Mouse (Mus musculus) liver, embryonic 14.5 days (tissue): ENCODE results near the gene Kat7. TPM values are rescaled to one million over a fixed set of nuclear protein-coding genes. Genes with fewer than 3 reads are reported as not detected.

Experiments
- ATAC-seq: fragments of 200-750 bp; cut with Nextera tagmentation; 2 replicates; pipeline ENCODE4 v1.8.0; 2017; ENCODE audit warnings: moderate number of reproducible peaks, mild to moderate bottlenecking, moderate library complexity; ENCODE audit not compliant: insufficient read depth
- DNase-seq, 3 experiments: peaks; one replicate each; pipeline ENCODE4 v3.0.0-alpha.2; 2012 to 2013; ENCODE audit warnings: low read depth in 3 of 3, low spot score in 3 of 3
- H3K27ac ChIP-seq: fragments of 300-500 bp; sonication (generic); 2 replicates; pipeline ENCODE4 v1.5.1; 2014; ENCODE audit warnings: moderate library complexity, mild to moderate bottlenecking, control low read depth, inconsistent platforms
- H3K27me3 ChIP-seq: fragments of 300-500 bp; sonication (generic); 2 replicates; pipeline ENCODE4 v1.6.1; 2014; ENCODE audit warnings: mild to moderate bottlenecking, low read length, moderate library complexity; ENCODE audit not compliant: control insufficient read depth, insufficient read depth
- H3K36me3 ChIP-seq: fragments of 300-500 bp; sonication (generic); replicated peaks from 2 replicates; pipeline ENCODE4 v1.6.1; 2014; ENCODE audit warnings: low read depth; ENCODE audit not compliant: control insufficient read depth, insufficient read depth
- H3K4me1 ChIP-seq, 2 experiments: fragments of 200-500 bp in 1 of 2; fragments of 300-500 bp in 1 of 2; sonication (generic) in 1 of 2; replicated peaks; 2 replicates each; pipeline ENCODE4 v1.6.1; 2012 to 2014; ENCODE audit warnings: antibody characterized with exemption in 1 of 2, inconsistent platforms in 1 of 2, low read length in 1 of 2; ENCODE audit not compliant: control insufficient read depth in 2 of 2, insufficient read depth in 2 of 2
- H3K4me2 ChIP-seq: fragments of 300-500 bp; sonication (generic); 2 replicates; pipeline ENCODE4 v1.6.1; 2014; ENCODE audit warnings: low read depth, mild to moderate bottlenecking, control low read depth, moderate library complexity
- H3K4me3 ChIP-seq, 2 experiments: fragments of 200-500 bp in 1 of 2; fragments of 300-500 bp in 1 of 2; sonication (generic) in 1 of 2; 2 replicates each; pipeline ENCODE4 v1.5.1; 2012 to 2014; ENCODE audit warnings: low read depth in 2 of 2, low read length in 2 of 2, mild to moderate bottlenecking in 2 of 2, control low read depth in 1 of 2, inconsistent platforms in 1 of 2, moderate library complexity in 1 of 2; ENCODE audit not compliant: insufficient read depth in 1 of 2
- H3K9ac ChIP-seq: fragments of 300-500 bp; sonication (generic); replicated peaks from 2 replicates; pipeline ENCODE4 v1.6.1; 2014; ENCODE audit warnings: mild to moderate bottlenecking, control low read depth, moderate library complexity
- H3K9me3 ChIP-seq: fragments of 300-500 bp; sonication (generic); 2 replicates; pipeline ENCODE4 v1.6.1; 2016; ENCODE audit warnings: low read length, mixed read lengths; ENCODE audit not compliant: control insufficient read depth
- CTCF ChIP-seq: IDR thresholded peaks from 2 replicates; pipeline ENCODE4 v1.5.1; 2016; ENCODE audit warnings: antibody characterized with exemption, low read depth, control low read depth
- EP300 ChIP-seq: IDR thresholded peaks from 2 replicates; pipeline ENCODE4 v1.6.1; 2016; ENCODE audit warnings: antibody characterized with exemption, low read depth
- WGBS: fragments of 180-500 bp; shearing (Covaris S2); extraction: QIAGEN DNeasy Blood & Tissue Kit; methylation state at CpG from one replicate; pipeline ENCODE4 v1.1.7; 2014; ENCODE audit not compliant: insufficient replicate concordance; 5-methylcytosine and 5-hydroxymethylcytosine counted together
- polyA plus RNA-seq, 2 experiments: library from polyadenylated mRNA; depleted of rRNA in 1 of 2; stranded (reverse) in 1 of 2; unstranded in 1 of 2; fragments of >200 nt; fragmentation: Nextera tagmentation in 1 of 2; extraction: Ambion mirVana in 1 of 2; gene quantifications; 2 replicates each; pipeline versions ENCODE4 v1.2.1 to v1.2.3; 2012 to 2014

The Kat7 gene
- polyA plus RNA-seq, 2 experiments, result 19.4 to 23.6 TPM

- no peaks in the 10 kb centered on the region for H3K9me3 ChIP-seq
- DNase-seq (no peak), ATAC-seq (no peak)
- TF ChIP-seq CTCF (no peak), EP300 (no peak)
- H3K27me3 ChIP-seq, result no peaks in the 10 kb centered on the region
- H3K4me3 ChIP-seq, result peak overlapping the region; percentile 14 to 42; a peak in 3 of 4 replicates
- peak overlapping the region; percentile 77 for H3K9ac ChIP-seq
- WGBS, result 63% methylated on average over 12 of the region's 12 CpGs
- H3K4me2 ChIP-seq, result peak overlapping the region; percentile 57
- H3K27ac ChIP-seq, result peak overlapping the region; percentile 99
- peaks cover 85% of the 10 kb centered on the region for H3K36me3 ChIP-seq
- peaks cover 47 to 58% of the 10 kb centered on the region in 2 experiments for H3K4me1 ChIP-seq
Measured at GRCm38 (mm10) chr11:95354945-95355660, 45.1 kb upstream of the Kat7 start.

DNA sequence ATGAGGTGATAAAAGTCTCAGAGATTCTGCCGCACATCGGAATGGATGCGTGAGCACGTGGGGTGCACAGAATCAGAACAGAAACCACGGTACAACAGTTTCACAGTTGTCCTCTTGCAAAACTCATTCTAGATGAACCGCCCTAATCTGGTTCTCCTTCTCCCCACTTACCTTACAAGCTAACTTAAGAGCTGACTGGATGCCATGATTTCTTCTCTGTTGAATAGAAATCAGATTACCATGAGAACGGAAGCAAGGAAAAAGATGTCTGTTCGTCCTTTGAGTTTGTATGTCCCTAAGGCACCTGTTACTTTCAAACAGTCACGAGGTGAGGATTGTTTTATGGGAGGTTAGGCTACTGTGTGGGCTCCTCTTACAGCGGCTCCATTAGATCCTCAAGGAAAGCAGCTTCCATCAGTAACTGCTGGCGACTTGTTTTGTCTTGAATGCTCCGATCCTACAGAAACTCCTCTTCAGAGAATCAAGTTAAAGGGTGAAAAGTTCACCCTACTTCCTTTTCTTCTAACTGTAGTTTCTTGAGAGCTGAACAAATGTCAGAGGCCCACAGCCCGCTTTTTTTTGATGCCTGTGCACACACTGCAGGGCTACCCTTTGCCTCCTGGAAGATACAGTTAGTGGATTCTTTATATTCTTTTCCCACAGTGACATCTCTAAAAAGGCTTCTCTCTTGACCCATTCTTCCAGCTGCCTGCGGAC is 44.3 kb upstream of the Kat7 start:
- peak overlapping the region; percentile 99 for H3K27ac ChIP-seq
- H3K27me3 ChIP-seq, result no peaks in the 10 kb centered on the region
- peak overlapping the region in 1 of 2 experiments; percentile 5; a peak in 1 of 4 replicates for H3K4me3 ChIP-seq
- H3K4me1 ChIP-seq, result peaks cover 47 to 59% of the 10 kb centered on the region in 2 experiments
- no peaks in the 10 kb centered on the region for H3K9me3 ChIP-seq
- peak overlapping the region; percentile 57 for H3K4me2 ChIP-seq
- peaks cover 85% of the 10 kb centered on the region for H3K36me3 ChIP-seq
- peak overlapping the region; percentile 77; the same call in 1 of the 2 replicates for H3K9ac ChIP-seq
- DNase-seq (no peak), ATAC-seq (no peak)
- TF ChIP-seq EP300 (no peak), CTCF (no peak)
- 72% methylated on average over 14 of the region's 14 CpGs for WGBS

DNA sequence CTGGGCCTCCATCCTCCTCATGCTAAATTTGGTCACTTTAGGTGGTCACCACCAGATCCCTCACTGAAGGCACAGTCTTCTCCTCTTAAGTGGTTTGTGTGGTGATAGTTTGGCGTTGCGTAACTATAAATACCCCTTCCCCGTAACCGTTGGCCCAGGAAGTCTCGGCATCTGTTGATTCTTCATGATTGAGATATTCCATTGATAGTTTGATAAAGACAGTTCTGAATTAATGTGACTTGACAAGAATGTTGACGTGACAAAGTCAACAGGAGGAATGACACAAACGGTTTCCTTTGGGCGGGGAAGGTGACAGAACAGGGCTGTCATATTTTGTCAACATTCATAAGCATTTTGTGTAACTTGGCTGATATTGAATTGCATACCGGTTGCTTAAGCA is 43.2 kb upstream of the Kat7 start:
- no peak for TF ChIP-seq EP300
- TF ChIP-seq CTCF, result no peak
- DNase-seq, result no peak
- Histone ChIP-seq H3K36me3 (peaks cover 87% of the 10 kb centered on the region), H3K27me3 (no peaks in the 10 kb centered on the region), H3K4me1 (peaks cover 47 to 58% of the 10 kb centered on the region in 2 experiments), H3K4me2 (peak overlapping the region; percentile 14; the same call in 1 of the 2 replicates), H3K4me3 (no peak overlapping the region), H3K9ac (no peak overlapping the region; the same call in 1 of the 2 replicates), H3K27ac (peak overlapping the region; percentile 99), H3K9me3 (no peaks in the 10 kb centered on the region)
- no peak for ATAC-seq
- WGBS, result 46% methylated on average over 9 of the region's 9 CpGs

DNA sequence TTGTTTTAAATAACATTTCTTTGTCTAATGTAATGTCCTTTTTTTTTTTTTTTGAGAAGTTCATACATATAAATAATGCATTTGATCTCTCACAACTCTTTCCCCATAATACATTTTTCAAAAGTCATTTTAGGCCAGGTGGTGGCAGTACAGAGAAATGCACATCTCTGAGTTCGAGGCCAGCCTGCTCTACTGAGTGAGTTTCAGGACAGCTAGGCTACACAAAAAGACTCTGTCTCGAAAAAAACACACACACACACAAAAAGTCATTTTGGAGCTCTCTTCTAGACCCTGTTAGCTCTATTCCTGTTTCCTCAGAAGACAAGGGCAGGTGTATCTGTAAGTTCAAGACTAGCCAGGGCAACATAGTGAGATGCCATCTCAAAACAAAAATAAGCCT is 42.6 kb upstream of the Kat7 start:
- no peaks in the 10 kb centered on the region for H3K9me3 ChIP-seq
- ATAC-seq (no peak), DNase-seq (no peak)
- no peaks in the 10 kb centered on the region for H3K27me3 ChIP-seq
- 74% methylated on average over 2 of the region's 2 CpGs for WGBS
- H3K4me1 ChIP-seq, result peaks cover 41 to 52% of the 10 kb centered on the region in 2 experiments
- TF ChIP-seq CTCF (0 out of 2 replicates have a peak, but pooled peaks have one; percentile 7), EP300 (no peak)
- no peak overlapping the region; the same call in 1 of the 2 replicates for H3K9ac ChIP-seq
- H3K4me2 ChIP-seq, result peak overlapping the region; percentile 14; the same call in 1 of the 2 replicates
- H3K4me3 ChIP-seq, result no peak overlapping the region
- H3K36me3 ChIP-seq, result peaks cover 87% of the 10 kb centered on the region
- H3K27ac ChIP-seq, result peak overlapping the region; percentile 99

DNA sequence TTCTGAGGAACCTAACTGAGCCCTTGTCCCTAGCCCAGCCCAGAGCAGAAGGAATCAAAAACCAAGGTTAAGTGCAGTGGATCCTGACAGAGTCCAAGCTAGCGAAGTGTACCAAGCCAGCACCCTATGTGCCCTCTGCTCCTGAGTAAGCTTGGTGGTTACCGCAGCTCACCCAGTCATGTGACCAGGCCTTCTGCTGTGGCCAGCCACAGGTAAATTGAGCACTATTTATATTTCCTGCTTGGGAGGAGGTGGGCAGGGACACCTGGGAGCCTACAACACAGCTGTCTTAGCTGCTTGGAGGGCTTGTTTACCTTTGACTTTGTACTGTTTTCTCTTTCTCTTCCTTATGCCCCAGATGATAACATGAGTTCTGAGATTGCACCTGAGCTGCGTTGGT is 40.9 kb upstream of the Kat7 start:
- Histone ChIP-seq H3K4me1 (peaks cover 31 to 35% of the 10 kb centered on the region in 2 experiments), H3K4me2 (no peak overlapping the region), H3K9ac (no peak overlapping the region), H3K27me3 (no peaks in the 10 kb centered on the region), H3K9me3 (no peaks in the 10 kb centered on the region), H3K27ac (no peak overlapping the region), H3K36me3 (peaks cover 96% of the 10 kb centered on the region), H3K4me3 (no peak overlapping the region)
- TF ChIP-seq CTCF (no peak), EP300 (no peak)
- no peak for ATAC-seq
- WGBS, result 86% methylated on average over 3 of the region's 3 CpGs
- no peak for DNase-seq
